Mouse (Mus musculus) embryonic fibroblast, embryonic 13.5 days (primary cell): ENCODE measurements around the gene Fam53b. TPM values are rescaled to one million over a fixed set of nuclear protein-coding genes. Genes with fewer than 3 reads are reported as not detected.

Experiments
- H3K27ac ChIP-seq: 2 replicates; pipeline ENCODE4 v1.5.1; 2012; ENCODE audit warnings: low read length, control low read depth, inconsistent platforms; ENCODE audit not compliant: insufficient read depth
- H3K4me1 ChIP-seq: 2 replicates; pipeline ENCODE4 v1.6.1; 2011; ENCODE audit warnings: low read length; ENCODE audit not compliant: control insufficient read depth, insufficient read depth
- H3K4me3 ChIP-seq: 2 replicates; pipeline ENCODE4 v1.5.1; 2011; ENCODE audit warnings: mild to moderate bottlenecking, control low read depth, low read length; ENCODE audit not compliant: insufficient read depth
- CTCF ChIP-seq: IDR thresholded peaks from 2 replicates; pipeline ENCODE4 v1.5.1; 2011; ENCODE audit warnings: mild to moderate bottlenecking, control low read depth, low read length, moderate library complexity, borderline replicate concordance; ENCODE audit not compliant: insufficient read depth
- POLR2A ChIP-seq: IDR thresholded peaks from 2 replicates; pipeline ENCODE4 v1.6.1; 2011; ENCODE audit warnings: low read depth, mild to moderate bottlenecking, control low read depth, low read length, moderate library complexity
- polyA plus RNA-seq: library from polyadenylated mRNA; stranded (reverse); fragments of >200 nt; gene quantifications from 2 replicates; pipeline ENCODE4 v1.2.4, GENCODE M21; 2011; ENCODE audit warnings: low read depth; ENCODE audit not compliant: missing spikeins, insufficient read length

Fam53b gene
- polyA plus RNA-seq, 1 experiment = 12.5 TPM

DNA sequence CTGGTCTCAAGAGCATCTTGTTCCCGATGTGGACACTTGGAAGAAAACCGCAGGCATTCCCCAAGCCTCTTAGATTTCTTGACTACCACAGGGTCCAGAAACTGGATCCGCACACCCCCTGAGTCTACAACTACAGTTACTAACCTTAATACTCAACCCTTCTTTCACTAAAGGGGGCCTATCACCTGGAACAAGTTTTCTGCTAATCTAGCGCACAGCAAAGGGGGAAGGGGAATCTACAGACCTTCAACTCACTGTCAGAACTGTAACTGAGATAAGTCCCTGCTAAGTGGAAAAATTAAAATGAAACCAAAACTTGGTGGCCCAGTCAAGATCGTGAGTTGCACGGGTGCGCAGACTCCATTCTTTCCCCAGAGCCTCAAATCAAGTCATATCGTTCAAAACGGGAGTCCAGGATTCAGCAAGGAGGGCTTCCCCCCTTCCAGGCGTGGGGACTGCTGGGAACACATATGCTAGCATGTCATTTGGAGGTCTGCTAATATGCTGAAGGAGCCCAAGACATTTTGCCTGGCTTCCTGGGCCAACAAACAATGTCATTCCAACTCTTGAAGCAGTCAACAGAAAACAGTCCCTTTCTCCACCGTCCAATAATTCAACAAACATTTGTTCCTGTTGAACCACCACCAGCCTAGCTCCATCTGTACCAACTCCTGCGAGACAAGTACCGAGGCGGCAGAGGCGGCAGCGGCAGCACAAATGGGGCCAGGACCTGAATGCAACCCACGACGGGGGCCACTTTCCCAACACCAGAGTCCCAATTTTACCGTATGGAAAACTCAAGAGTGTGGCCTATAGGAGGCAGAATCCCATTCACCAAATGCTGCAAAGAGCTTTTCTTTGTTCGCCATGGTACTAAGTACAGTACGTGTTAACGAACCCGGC is 1.7 kb downstream of the Fam53b start:
- TF ChIP-seq POLR2A = no peak
- TF ChIP-seq CTCF = no peak
- peak overlapping the region; percentile 63 for H3K4me3 ChIP-seq
- peaks cover 3% of the 10 kb centered on the region; the same call in 1 of the 2 replicates for H3K4me1 ChIP-seq
- H3K27ac ChIP-seq = peak overlapping the region; percentile 58

DNA sequence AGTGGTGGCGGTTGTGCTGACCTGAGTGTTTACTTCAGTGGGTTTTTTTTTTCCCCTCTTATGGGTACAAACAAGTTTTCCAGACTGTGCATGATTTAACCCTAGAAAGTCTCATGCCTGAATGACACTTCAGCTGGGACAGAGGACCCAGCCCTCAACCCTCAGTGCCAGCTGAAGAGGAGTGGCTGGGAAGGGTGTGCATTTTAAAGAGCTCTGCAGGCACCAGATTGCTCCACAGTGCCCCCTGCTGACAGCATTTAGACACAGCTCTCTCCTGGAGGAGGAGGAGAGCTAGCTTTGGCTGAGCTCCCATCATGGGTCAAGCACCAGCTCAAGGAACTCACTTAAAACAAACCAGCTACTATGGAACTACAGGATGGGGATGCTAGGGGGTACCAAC is 2.8 kb downstream of the Fam53b start:
- H3K4me1 ChIP-seq = peaks cover 3% of the 10 kb centered on the region; the same call in 1 of the 2 replicates
- TF ChIP-seq CTCF (peak; percentile 68), POLR2A (no peak)
- H3K27ac ChIP-seq = no peak overlapping the region
- H3K4me3 ChIP-seq = no peak overlapping the region

DNA sequence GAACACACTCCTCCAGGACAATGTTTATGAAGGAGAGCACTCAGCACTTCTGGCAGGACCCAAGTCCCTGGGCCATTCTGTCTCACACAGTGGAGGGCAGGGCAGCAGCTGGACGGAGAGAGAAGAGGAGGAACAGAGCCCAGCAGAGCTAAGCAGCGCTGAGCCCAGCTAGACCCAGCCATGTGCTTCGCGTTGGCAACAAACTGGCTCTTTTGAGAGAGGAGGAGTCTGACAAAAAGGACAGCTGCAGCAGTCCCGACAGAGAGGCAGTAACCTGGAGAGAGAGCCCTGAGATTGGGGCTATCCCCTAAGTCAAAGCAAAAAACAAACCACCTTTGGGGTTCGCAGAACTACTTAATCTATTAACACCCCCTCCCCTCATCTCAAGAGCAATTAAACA is 3.3 kb downstream of the Fam53b start:
- no peak overlapping the region for H3K4me3 ChIP-seq
- H3K4me1 ChIP-seq = peaks cover 3% of the 10 kb centered on the region; the same call in 1 of the 2 replicates
- TF ChIP-seq POLR2A = no peak
- no peak for TF ChIP-seq CTCF
- no peak overlapping the region for H3K27ac ChIP-seq

DNA sequence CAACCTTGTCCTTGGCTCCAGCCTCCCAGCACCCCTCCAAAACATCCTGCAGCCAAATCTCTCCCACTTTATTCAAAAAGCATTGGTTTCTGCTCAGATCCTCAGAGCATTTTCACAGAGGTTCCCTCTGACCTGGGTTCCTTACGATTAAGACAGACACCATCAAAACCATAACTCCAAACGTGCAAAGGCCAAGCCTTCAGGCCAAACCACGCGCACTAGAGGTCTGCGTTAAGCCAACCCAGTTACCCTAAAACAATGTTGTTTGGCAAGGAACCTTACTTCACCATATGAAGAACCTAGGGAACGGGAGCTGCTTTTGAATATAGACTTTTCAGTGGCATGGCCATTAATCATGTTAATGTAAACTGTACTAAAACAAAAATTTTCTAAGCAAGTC is 4.0 kb downstream of the Fam53b start:
- no peak for TF ChIP-seq POLR2A
- no peak overlapping the region for H3K4me3 ChIP-seq
- peaks cover 3% of the 10 kb centered on the region; the same call in 1 of the 2 replicates for H3K4me1 ChIP-seq
- no peak overlapping the region; the same call in 1 of the 2 replicates for H3K27ac ChIP-seq

DNA sequence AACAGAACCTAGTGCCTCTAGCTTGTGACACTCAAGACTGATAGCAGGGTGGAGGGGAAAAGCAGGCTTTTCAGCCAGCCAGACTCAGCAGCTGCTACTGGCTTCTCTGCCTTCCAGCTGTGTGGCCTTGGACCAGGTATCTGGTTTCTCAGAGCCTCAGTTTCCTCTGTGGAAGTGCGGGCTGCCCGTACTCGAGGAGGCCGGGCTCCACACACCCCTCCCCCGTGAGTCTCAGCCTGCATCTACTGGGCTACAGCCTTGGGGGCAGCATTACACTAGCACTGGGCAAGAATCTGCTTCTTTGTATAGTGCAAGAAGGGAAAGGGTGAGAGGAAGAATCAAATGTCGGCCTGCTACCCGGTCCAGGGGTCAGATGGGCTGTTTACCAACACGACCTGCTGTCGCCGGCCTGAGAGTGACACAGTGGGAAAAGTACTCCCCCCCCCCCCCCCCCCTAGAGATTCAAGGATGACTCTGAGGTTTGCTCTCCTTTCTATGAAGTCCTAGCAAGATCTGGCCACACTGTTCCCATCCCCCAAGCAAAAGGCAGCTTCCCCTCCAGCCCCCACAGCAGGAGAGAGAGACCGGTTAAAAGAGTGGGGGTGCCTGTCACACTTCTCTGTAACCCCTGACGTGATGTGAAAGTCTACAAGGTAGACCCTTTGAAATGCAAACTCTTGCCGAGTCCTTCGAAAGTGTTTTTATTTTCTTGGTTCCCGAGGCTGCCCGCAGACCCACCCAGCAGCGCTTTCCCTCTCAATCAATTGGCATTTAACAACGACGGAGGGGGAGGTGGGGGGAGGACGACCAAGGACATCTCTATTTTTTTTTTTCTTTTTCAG is 4.6 kb downstream of the Fam53b start:
- Histone ChIP-seq H3K4me3 (no peak overlapping the region), H3K4me1 (peaks cover 3% of the 10 kb centered on the region; the same call in 1 of the 2 replicates)

DNA sequence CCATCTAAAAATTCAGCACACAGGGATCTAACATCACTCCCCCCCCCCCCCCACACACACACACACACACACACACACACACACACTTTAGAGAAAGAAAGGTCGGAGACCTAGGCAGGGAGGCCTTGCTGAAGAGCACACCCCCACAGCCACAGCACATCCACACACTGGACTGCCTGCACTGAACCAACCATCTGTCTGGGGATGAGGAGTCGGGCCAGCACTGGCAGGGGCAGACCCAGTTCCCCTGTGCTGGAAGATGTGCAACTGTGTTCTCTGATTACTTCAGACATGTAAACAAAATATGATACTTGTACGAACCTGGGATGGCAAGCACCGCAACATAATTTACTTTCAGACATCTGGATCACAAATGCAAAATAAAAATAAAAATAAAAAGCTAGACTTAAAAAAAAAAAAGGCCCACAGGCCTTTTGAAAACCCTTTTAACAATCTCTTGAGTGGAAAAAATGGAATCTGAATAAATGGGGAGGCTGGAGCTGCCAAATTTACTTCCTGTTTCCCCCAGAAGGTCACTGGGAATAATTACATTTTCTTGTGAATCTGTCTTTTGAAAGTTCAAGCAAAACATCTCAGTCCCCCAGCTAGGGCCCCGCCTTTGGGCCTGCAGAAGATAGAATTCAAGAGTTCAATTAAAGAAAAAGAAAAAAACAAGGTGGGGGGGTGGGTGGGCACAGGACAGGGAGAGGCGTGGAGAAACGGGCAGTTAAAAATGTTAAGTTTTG is 5.5 kb downstream of the Fam53b start:
- TF ChIP-seq CTCF (no peak), POLR2A (no peak)
- Histone ChIP-seq H3K4me3 (no peak overlapping the region), H3K27ac (no peak overlapping the region), H3K4me1 (peaks cover 3% of the 10 kb centered on the region; the same call in 1 of the 2 replicates)

More for the DNA sequence above, 4.6 kb downstream of the Fam53b start:
- no peak overlapping the region; the same call in 1 of the 2 replicates for H3K27ac ChIP-seq
- TF ChIP-seq CTCF = no peak

DNA sequence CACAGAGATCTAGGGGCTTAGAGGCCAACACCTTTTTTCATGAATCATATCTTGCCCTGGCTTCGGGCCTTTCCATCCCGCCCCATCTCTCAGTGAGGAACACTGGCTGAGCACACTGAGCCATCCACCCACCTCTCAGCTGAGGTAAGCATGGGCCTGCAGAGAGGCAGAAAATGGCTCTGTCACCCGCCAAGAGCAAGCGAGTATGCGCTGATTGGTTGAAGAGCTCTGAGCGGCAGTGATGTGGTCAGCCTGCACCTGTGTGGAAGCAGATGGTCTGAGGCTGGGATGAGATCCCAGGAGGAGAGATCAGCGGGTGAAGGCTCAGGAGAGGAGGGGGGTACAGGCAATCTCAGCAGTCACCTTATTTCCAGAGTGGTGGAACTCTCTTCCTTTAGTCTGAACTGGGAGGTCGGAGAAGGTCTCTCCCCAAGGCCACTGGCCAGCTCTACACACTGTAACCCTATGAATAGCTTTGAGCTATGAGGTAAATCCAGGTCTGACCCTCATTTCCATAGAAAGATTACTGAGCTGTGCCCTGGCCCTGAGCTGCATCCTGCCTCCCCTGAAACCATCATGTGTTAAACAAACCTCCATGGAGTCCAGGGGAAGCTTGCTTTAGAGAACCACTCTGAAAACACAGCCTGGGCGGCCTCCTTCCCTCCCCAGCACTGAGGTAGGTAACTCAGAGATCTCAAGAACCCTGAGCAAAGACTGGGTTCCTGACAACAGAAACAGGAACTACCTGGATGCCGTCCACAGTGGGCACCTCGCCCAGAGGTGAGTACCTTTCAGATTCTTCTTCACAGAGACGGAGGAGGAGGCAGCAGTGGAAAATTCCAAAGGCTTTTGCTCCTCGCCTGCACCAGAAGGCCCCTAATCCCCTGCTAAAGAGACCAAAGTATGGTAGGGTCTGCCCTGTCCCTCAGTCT is 6.5 kb downstream of the Fam53b start:
- no peak overlapping the region for H3K27ac ChIP-seq
- peaks cover 3% of the 10 kb centered on the region; the same call in 1 of the 2 replicates for H3K4me1 ChIP-seq
- TF ChIP-seq CTCF = no peak
- no peak for TF ChIP-seq POLR2A
- H3K4me3 ChIP-seq = no peak overlapping the region

DNA sequence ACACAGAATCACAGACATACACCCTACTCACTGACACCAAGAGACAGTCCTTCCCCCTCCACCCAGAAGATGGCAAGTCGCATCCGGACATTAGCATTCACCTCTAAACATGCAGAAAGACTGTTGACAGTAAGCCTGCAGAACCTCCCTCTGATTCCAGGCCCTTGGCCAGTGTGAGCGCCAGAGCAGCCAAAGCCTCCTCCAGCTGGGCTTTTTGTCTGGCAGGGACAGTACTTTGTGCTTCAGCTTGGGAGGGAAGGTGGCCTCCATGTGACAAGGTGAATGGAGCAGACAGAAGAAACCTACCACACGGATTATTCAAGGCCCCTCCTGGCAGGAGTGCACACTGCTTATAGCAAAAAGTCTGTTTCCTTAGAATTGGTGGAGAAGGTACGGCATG is 7.4 kb downstream of the Fam53b start:
- peaks cover 3% of the 10 kb centered on the region; the same call in 1 of the 2 replicates for H3K4me1 ChIP-seq
- TF ChIP-seq POLR2A (no peak), CTCF (no peak)

More for the DNA sequence above, 7.4 kb downstream of the Fam53b start:
- no peak overlapping the region for H3K4me3 ChIP-seq
- no peak overlapping the region for H3K27ac ChIP-seq
